Mouse (Mus musculus) liver, embryonic 15.5 days (tissue): ENCODE results near the gene Hal. TPM values are rescaled to one million over a fixed set of nuclear protein-coding genes. Genes with fewer than 3 reads are reported as not detected.
"Not testable (repeated sequence)": the region's sequence is repeated elsewhere in the genome, so short reads cannot be mapped to it uniquely, and the experiment has no call there.

ENCODE experiments used
- ATAC-seq: fragments of 200-750 bp; cut with Nextera tagmentation; 2 replicates; pipeline ENCODE4 v1.8.0; 2017; ENCODE audit warnings: moderate number of reproducible peaks, mild to moderate bottlenecking, moderate library complexity; ENCODE audit not compliant: insufficient read depth
- H3K27ac ChIP-seq: fragments of 300-500 bp; sonication (generic); replicated peaks from 2 replicates; pipeline ENCODE4 v1.5.1; 2015; ENCODE audit warnings: mild to moderate bottlenecking, inconsistent platforms
- H3K27me3 ChIP-seq: fragments of 300-500 bp; sonication (generic); 2 replicates; pipeline ENCODE4 v1.6.1; 2015; ENCODE audit warnings: mild to moderate bottlenecking, inconsistent platforms
- H3K36me3 ChIP-seq: fragments of 300-500 bp; sonication (generic); replicated peaks from 2 replicates; pipeline ENCODE4 v1.6.1; 2015; ENCODE audit warnings: moderate library complexity, mild to moderate bottlenecking, inconsistent platforms
- H3K4me1 ChIP-seq: fragments of 300-500 bp; sonication (generic); replicated peaks from 2 replicates; pipeline ENCODE4 v1.6.1; 2015; ENCODE audit warnings: inconsistent platforms
- H3K4me2 ChIP-seq: fragments of 300-500 bp; sonication (generic); 2 replicates; pipeline ENCODE4 v1.6.1; 2015; ENCODE audit warnings: moderate library complexity, mild to moderate bottlenecking, inconsistent platforms
- H3K4me3 ChIP-seq: fragments of 300-500 bp; sonication (generic); replicated peaks from 2 replicates; pipeline ENCODE4 v1.5.1; 2015; ENCODE audit warnings: mild to moderate bottlenecking, inconsistent platforms
- H3K9ac ChIP-seq: fragments of 300-500 bp; sonication (generic); 2 replicates; pipeline ENCODE4 v1.6.1; 2015; ENCODE audit warnings: moderate library complexity, mild to moderate bottlenecking, inconsistent platforms
- H3K9me3 ChIP-seq: fragments of 300-500 bp; sonication (generic); replicated peaks from 2 replicates; pipeline ENCODE4 v1.6.1; 2016; ENCODE audit warnings: inconsistent platforms
- WGBS: fragments of 180-500 bp; shearing (Covaris S2); methylation state at CpG from one replicate; pipeline ENCODE4 v1.1.7; 2015; ENCODE audit warnings: mixed read lengths; ENCODE audit not compliant: insufficient replicate concordance; 5-methylcytosine and 5-hydroxymethylcytosine counted together
- polyA plus RNA-seq: library from polyadenylated mRNA; unstranded; fragments of >200 nt; fragmentation: Nextera tagmentation; extraction: Ambion mirVana; gene quantifications from 2 replicates; pipeline ENCODE4 v1.2.1, GENCODE M21; 2015

Hal gene
- polyA plus RNA-seq, 1 experiment from 2014 or later, result 7.7 TPM

DNA sequence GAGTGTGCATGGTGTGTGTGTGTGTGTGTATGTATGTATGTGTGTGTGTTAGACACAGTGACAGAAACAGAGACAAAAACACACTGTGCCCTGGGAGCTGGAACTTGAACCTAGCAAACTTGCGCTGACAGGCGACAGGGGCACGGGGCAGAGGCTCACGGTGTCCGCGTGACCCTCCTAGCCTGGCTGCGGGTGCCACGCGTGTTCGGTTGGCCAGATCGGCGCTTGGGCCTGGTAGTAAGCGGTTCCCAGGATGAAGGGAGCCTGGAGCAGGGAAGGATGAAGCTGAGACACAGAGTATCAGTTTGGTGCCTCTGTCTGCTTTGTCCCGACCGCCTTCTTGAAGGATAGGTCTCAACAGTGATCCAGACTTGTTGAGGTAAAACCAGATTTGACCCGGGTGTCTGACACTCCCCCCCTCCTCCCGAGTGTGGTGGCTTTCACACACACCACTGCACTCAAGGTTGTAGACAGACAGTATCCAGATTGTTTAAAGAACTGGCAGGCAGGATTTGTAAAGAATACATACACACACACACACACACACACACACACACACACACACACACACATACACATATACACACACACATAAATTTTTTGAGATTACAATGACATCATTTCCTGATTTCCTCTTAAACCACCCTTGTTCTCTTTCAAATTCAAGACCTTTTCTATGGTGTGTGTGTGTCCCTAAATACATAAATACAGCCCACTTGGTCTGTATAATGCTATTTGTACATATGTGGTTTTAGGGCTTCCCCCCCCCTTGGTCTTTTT lies 52.1 kb downstream of the Hal start, which contains the start of gene Ccdc38:
Gene Ccdc38 (plus strand): TSS at position 202 of the 780 bp plus-strand sequence.
- H3K27ac ChIP-seq, result peak within 1 kb of the TSS; percentile 53; the same call in 1 of the 2 replicates
- WGBS, result 54% methylated on average over 17 of the region's 17 CpGs
- H3K36me3 ChIP-seq, result no peaks in the 10 kb centered on the region
- peaks cover 24% of the 10 kb centered on the region for H3K27me3 ChIP-seq
- peak within 1 kb of the TSS; percentile 40 for H3K9ac ChIP-seq
- H3K4me3 ChIP-seq, result peak within 1 kb of the TSS; percentile 53
- H3K4me1 ChIP-seq, result peaks cover 15% of the 10 kb centered on the region
- H3K9me3 ChIP-seq, result no peaks in the 10 kb centered on the region
- no peak for ATAC-seq
- peak within 1 kb of the TSS; percentile 72 for H3K4me2 ChIP-seq

DNA sequence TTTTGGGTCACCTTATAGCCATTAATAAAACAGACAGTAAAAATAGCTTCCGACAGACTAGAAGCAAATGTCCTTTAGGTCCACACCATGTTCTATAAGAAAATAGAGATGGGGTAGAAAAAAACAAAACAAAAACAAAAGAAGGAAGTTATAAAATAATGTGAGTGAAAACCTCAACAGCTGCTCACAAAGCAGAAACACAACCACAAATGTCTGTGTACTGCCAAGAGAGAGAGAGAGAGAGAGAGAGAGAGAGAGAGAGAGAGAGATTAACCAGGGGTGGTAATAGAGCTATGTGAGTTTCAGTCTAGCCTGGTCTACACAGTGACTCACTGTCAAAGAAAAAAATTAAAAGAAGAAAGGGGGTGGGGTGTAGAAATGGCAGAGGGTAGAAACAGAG lies 53.0 kb downstream of the Hal start:
- 48% methylated on average over 1 of the region's 1 CpGs for WGBS
- Histone ChIP-seq H3K9ac (no peak overlapping the region), H3K4me2 (no peak overlapping the region), H3K27me3 (peaks cover 21% of the 10 kb centered on the region), H3K36me3 (no peaks in the 10 kb centered on the region), H3K27ac (no peak overlapping the region), H3K9me3 (no peaks in the 10 kb centered on the region), H3K4me3 (no peak overlapping the region), H3K4me1 (peaks cover 15% of the 10 kb centered on the region)
- ATAC-seq, result no peak

DNA sequence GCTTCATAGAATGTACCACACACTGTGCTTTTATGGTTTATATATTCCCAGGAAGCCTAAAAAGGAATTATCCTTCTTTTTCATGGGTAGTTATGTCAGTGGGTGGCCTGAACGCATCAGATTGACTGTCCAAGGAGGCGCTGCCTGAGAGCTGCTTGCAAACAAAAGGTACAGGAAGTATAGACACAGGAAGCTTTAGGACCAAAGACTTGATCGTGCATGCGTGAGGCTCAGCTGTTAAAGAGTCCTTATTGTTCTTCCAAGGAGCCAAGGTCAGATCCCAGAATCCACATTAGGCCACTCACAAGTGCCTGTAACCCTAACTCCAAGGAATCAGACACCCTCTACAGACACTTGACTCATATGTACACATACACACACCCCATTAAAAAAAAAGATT lies 53.8 kb downstream of the Hal start:
- H3K27ac ChIP-seq, result no peak overlapping the region
- peaks cover 15% of the 10 kb centered on the region for H3K4me1 ChIP-seq
- peaks cover 19% of the 10 kb centered on the region for H3K27me3 ChIP-seq
- no peaks in the 10 kb centered on the region for H3K9me3 ChIP-seq
- no peak for ATAC-seq
- H3K4me2 ChIP-seq, result no peak overlapping the region
- no peak overlapping the region for H3K4me3 ChIP-seq
- H3K9ac ChIP-seq, result no peak overlapping the region
- H3K36me3 ChIP-seq, result no peaks in the 10 kb centered on the region
- WGBS, result 43% methylated on average over 4 of the region's 4 CpGs

DNA sequence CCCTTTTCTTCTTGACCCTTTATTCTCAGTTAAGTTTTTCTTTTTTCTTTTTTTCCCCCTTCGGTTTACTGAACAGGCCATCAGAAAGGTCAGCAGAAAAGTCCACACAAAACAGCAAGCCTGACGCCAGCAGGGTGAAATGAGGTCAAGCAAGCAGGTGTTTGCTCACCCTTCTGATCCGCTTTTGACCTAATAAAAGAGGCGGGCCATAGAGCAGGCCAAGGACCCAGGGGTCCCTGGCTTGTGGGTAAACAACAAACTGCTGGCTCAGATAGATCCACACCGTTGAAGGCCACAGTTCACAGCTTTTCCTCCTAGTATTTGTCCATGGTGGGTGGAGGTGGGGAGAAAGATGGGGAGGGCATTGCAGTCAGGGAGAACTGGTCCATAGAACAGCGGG lies 54.6 kb downstream of the Hal start:
- Histone ChIP-seq H3K9ac (no peak overlapping the region), H3K4me1 (peaks cover 15% of the 10 kb centered on the region), H3K4me3 (no peak overlapping the region), H3K27me3 (peaks cover 11% of the 10 kb centered on the region), H3K4me2 (no peak overlapping the region), H3K9me3 (no peaks in the 10 kb centered on the region), H3K36me3 (no peaks in the 10 kb centered on the region), H3K27ac (no peak overlapping the region)
- 54% methylated on average over 6 of the region's 6 CpGs for WGBS
- ATAC-seq, result no peak

DNA sequence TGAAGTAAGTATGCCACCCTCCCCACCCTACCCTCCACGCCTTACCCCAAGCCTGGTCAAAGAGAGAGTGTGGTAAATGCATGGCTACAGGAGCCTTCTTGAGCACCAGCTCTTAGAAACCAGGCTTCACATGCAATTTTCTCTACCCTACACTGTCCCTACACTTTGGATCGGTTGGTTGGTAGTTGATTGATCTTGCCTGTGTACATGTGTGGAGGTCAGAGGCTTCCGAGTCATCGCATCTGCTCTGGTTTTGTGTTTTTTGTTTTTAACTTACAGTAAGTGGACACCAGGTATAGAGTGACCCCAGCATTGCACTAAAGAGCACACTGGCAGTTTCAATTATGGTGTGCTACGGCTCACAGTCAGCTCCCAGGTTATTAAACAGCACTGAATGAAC lies 55.6 kb downstream of the Hal start:
- Histone ChIP-seq H3K27me3 (0 out of 2 replicates have a peak, but pooled peaks cover 3% of the 10 kb centered on the region), H3K9ac (no peak overlapping the region), H3K27ac (no peak overlapping the region), H3K36me3 (no peaks in the 10 kb centered on the region), H3K4me2 (no peak overlapping the region), H3K9me3 (no peaks in the 10 kb centered on the region), H3K4me3 (no peak overlapping the region), H3K4me1 (peaks cover 15% of the 10 kb centered on the region)
- WGBS, result 55% methylated on average over 5 of the region's 5 CpGs
- ATAC-seq, result no peak

GRCm38 (mm10) chr10:93547741-93548270 lies 59.2 kb downstream of the Hal start:
- H3K36me3 ChIP-seq, result no peaks in the 10 kb centered on the region
- H3K9ac ChIP-seq, result no peak overlapping the region
- H3K27me3 ChIP-seq, result no peaks in the 10 kb centered on the region
- ATAC-seq, result no peak
- H3K9me3 ChIP-seq, result no peaks in the 10 kb centered on the region
- H3K4me3 ChIP-seq, result no peak overlapping the region
- H3K27ac ChIP-seq, result no peak overlapping the region
- H3K4me2 ChIP-seq, result no peak overlapping the region
- H3K4me1 ChIP-seq, result no peaks in the 10 kb centered on the region
- WGBS, result 67% methylated on average over 4 of the region's 4 CpGs

GRCm38 (mm10) chr10:93548991-93549390 lies 60.4 kb downstream of the Hal start:
- ATAC-seq, result no peak
- no peak overlapping the region for H3K4me2 ChIP-seq
- WGBS, result 10% methylated on average over 7 of the region's 7 CpGs

DNA sequence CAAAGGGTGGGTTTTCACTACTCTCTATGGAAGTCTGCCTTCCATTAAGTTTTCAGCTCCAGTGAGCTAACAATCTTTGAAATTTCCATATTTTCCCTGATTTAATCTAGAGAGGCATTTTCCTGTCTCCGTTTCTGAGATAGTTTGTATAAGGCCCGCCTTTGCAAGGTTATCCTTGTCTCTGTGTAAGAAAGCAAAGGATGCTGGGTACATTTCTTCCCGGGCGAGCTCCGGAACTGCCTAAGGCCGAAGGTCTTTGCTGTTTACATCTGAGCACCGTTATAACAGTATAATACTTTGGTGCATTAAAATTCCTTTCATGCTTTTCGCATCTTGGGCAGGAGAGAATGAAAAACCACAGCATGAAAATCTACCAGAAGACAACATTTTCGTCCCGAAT lies 61.3 kb downstream of the Hal start:
- no peak for ATAC-seq
- Histone ChIP-seq H3K36me3 (no peaks in the 10 kb centered on the region), H3K4me2 (no peak overlapping the region), H3K9me3 (no peaks in the 10 kb centered on the region), H3K4me1 (no peaks in the 10 kb centered on the region), H3K27ac (no peak overlapping the region), H3K4me3 (no peak overlapping the region), H3K9ac (no peak overlapping the region), H3K27me3 (no peaks in the 10 kb centered on the region)
- whole genome bisulfite sequencing, result 68% methylated on average over 10 of the region's 10 CpGs

More at GRCm38 (mm10) chr10:93548991-93549390, 60.4 kb downstream of the Hal start:
- Histone ChIP-seq H3K9me3 (no peaks in the 10 kb centered on the region), H3K36me3 (no peaks in the 10 kb centered on the region), H3K27ac (no peak overlapping the region), H3K4me3 (no peak overlapping the region), H3K4me1 (no peaks in the 10 kb centered on the region), H3K9ac (no peak overlapping the region), H3K27me3 (no peaks in the 10 kb centered on the region)

DNA sequence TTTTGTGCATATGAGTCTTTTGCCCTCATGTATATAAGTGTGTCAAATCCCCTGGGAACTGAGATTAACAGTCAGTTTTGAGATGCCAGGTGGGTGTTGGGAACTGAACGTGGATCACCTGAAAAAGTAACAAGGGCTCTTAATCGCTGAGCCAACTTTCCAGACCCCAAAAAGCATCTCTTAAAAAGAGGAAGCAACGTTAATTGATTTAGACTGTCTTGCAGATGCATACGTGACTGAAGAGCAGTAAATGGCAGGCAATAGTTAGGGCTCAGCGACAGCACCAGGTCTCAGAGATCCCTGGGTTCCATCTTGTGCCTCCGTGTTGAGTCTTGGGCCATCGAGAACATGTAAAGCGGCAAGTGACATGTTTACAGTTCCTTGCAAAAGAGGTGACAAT lies 64.0 kb downstream of the Hal start:
- H3K36me3 ChIP-seq, result no peaks in the 10 kb centered on the region
- H3K4me3 ChIP-seq, result no peak overlapping the region
- no peak overlapping the region for H3K9ac ChIP-seq
- ATAC-seq, result no peak
- H3K4me1 ChIP-seq, result no peaks in the 10 kb centered on the region
- H3K9me3 ChIP-seq, result no peaks in the 10 kb centered on the region
- H3K4me2 ChIP-seq, result no peak overlapping the region
- no peaks in the 10 kb centered on the region for H3K27me3 ChIP-seq
- no peak overlapping the region for H3K27ac ChIP-seq
- 49% methylated on average over 8 of the region's 8 CpGs for WGBS

DNA sequence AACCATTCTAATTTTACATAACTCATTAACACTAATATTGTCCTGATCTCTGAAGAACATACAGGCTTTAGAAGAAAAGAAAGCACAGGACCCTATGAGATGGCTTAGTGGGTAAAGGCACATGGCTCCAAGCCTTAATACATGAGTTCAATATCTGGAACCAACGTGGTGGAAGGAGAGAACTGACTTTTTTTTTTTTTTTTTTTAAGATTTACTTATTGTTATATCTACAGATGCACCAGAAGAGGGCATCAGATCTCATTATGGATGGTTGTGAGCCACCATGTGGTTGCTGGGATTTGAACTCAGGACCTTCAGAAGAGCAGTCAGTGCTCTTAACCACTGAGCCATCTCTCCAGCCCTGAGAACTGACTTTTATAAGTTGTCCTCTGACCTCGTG lies 69.4 kb downstream of the Hal start:
- not testable (repeated sequence) for H3K4me3 ChIP-seq, H3K4me2 ChIP-seq, H3K27me3 ChIP-seq, H3K9me3 ChIP-seq, ATAC-seq, H3K4me1 ChIP-seq, H3K36me3 ChIP-seq, H3K9ac ChIP-seq, H3K27ac ChIP-seq
- WGBS, result 32% methylated on average over 2 of the region's 2 CpGs

GRCm38 (mm10) chr10:93559786-93560185 lies 71.2 kb downstream of the Hal start:
- H3K27ac ChIP-seq, result no peak overlapping the region
- H3K9me3 ChIP-seq, result no peaks in the 10 kb centered on the region
- H3K27me3 ChIP-seq, result no peaks in the 10 kb centered on the region
- 45% methylated on average over 9 of the region's 9 CpGs for WGBS
- no peak overlapping the region for H3K4me3 ChIP-seq
- ATAC-seq, result peak; percentile 52; the same call in 1 of the 2 replicates
- no peak overlapping the region for H3K4me2 ChIP-seq
- H3K4me1 ChIP-seq, result no peaks in the 10 kb centered on the region
- no peak overlapping the region for H3K9ac ChIP-seq
- no peaks in the 10 kb centered on the region for H3K36me3 ChIP-seq
